9 mouse cellular contexts compared by ENCODE assay signal in the genomic region with DNA sequence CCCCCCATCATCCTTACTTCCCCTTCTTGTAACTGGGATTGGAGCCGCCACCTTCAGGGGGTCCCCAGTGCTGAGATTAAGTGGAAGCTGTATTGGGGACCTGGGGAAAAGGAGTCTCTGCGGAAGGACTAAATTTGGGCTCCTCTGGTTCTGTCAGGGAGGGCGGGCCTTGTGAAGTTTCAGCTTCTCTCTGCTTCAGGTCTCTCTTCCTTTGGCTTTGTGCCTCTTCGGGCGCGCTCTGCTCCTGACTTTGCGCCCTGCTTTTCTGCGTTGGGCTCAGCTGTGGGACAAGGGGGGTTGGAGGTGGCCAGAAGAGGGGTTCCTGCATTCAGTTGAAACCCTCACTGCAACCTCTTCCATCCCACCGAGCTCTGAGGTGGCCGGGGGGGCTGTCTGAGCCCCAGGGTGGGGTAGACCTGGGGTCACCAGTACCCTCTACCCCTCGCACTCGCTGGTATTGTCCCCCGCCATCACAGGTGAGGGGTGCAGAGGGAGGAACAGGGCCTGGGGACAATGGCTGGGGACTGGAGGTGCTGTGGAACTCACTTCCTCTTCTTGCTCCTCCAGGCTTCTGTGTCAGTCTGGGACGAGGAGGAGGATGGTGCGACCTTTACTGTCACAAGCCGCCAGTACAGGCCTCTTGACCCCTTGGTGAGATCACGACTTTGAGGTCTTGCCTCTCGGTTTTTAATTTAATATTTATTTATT. TPM values are rescaled to one million over a fixed set of nuclear protein-coding genes. Genes with fewer than 3 reads are reported as not detected.
DNase-seq lines count a peak whose midpoint lies in the region; ATAC-seq lines count a peak whose summit lies in the region.
"Had no signal": no experiment of that assay in that cellular context is flagged by ENCODE, and none has a peak within 500 bp of the region (broad histone marks: within the 10 kb centered on the region; RNA-seq: fewer than 3 reads in every experiment).

No protein-coding gene starts in this region.

- peaks cover 25% of the 10 kb centered on the region for H3K4me1 ChIP-seq in forebrain, embryonic 12.5 days
- H3K4me1 ChIP-seq in limb, embryonic 15.5 days: peaks cover 32% of the 10 kb centered on the region
- peaks cover 17% of the 10 kb centered on the region for H3K4me1 ChIP-seq in stomach, embryonic 15.5 days

- H3K4me3 ChIP-seq in forebrain, embryonic 12.5 days (replicated peaks): peak overlapping the region; percentile 84
- H3K4me3 ChIP-seq in limb, embryonic 15.5 days: peak overlapping the region; percentile 87
- peak overlapping the region; percentile 81 for H3K4me3 ChIP-seq in stomach, embryonic 15.5 days (replicated peaks)

- no peak overlapping the region for H3K27ac ChIP-seq in forebrain, embryonic 12.5 days
- peak overlapping the region; percentile 97 for H3K27ac ChIP-seq in limb, embryonic 15.5 days
- H3K27ac ChIP-seq in stomach, embryonic 15.5 days: peak overlapping the region; percentile 98

- no peak for ATAC-seq in forebrain, embryonic 12.5 days (ENCODE audit: low FRiP score)
- no peak for ATAC-seq in limb, embryonic 15.5 days (ENCODE audit: insufficient number of reproducible peaks, low FRiP score, low TSS enrichment, low read depth)
- no peak for ATAC-seq in stomach, embryonic 15.5 days (ENCODE audit: insufficient read depth, low FRiP score, low read depth)

- H3K9ac ChIP-seq in forebrain, embryonic 12.5 days: peak overlapping the region; percentile 94
- H3K9ac ChIP-seq in limb, embryonic 15.5 days: peak overlapping the region; percentile 76
- H3K9ac ChIP-seq in stomach, embryonic 15.5 days: 0 out of 2 replicates have a peak overlapping the region, but pooled peaks have one; percentile 10

- intact Hi-C loops in heart, postnatal 25 days (cut with DNase I): no loop called here

- 41% methylated on average over 18 of the region's 18 CpGs for WGBS in forebrain, embryonic 12.5 days
- WGBS in limb, embryonic 15.5 days: 32% methylated on average over 18 of the region's 18 CpGs
- WGBS in stomach, embryonic 15.5 days: 41% methylated on average over 18 of the region's 18 CpGs

- DNase-seq in heart, adult 11 months: peak; percentile 96
- no peak for DNase-seq in heart, postnatal 25 days (ENCODE audit: low spot score)
- DNase-seq in CD4-positive helper T cell, adult 2 months (ENCODE audit: low read depth, low spot score): peak; percentile 70
- DNase-seq in spleen, adult 12 weeks (ENCODE audit: low spot score): no peak
- no peak for DNase-seq in layer of hippocampus, adult 9-11 months

- H3K27me3 ChIP-seq in forebrain, embryonic 12.5 days: no peaks in the 10 kb centered on the region
- H3K27me3 ChIP-seq in limb, embryonic 15.5 days: no peaks in the 10 kb centered on the region
- no peaks in the 10 kb centered on the region for H3K27me3 ChIP-seq in stomach, embryonic 15.5 days (replicated peaks)
- H3K27me3 ChIP-seq: Patski had no signal

- H3K9me3 ChIP-seq in forebrain, embryonic 12.5 days: no peaks in the 10 kb centered on the region
- no peaks in the 10 kb centered on the region for H3K9me3 ChIP-seq in limb, embryonic 15.5 days
- H3K9me3 ChIP-seq in stomach, embryonic 15.5 days: no peaks in the 10 kb centered on the region

- peak overlapping the region; percentile 100 for H3K4me2 ChIP-seq in forebrain, embryonic 12.5 days
- peak overlapping the region; percentile 97 for H3K4me2 ChIP-seq in limb, embryonic 15.5 days
- H3K4me2 ChIP-seq in stomach, embryonic 15.5 days: peak overlapping the region; percentile 95

- H3K36me3 ChIP-seq in forebrain, embryonic 12.5 days (replicated peaks): peaks cover 52% of the 10 kb centered on the region
- peaks cover 48% of the 10 kb centered on the region for H3K36me3 ChIP-seq in limb, embryonic 15.5 days
- 0 out of 2 replicates have a peak, but pooled peaks cover 7% of the 10 kb centered on the region for H3K36me3 ChIP-seq in stomach, embryonic 15.5 days

RNA-seq across cellular contexts. Expression of a gene that starts 2.0 kb away (rescaled TPM):
- 10 to 100 TPM; 38.2 to 44.6 TPM for total RNA-seq in heart, postnatal 25 days (2021)
- 53.7 and 55.9 TPM in 2 replicates for polyA plus RNA-seq in forebrain, embryonic 12.5 days (2016; fragmentation: Nextera tagmentation; extraction: Ambion mirVana)
- 51.8 and 58.5 TPM in 2 replicates for polyA plus RNA-seq in limb, embryonic 15.5 days (2015; fragmentation: Nextera tagmentation; extraction: Ambion mirVana)
- polyA plus RNA-seq in stomach, embryonic 15.5 days (2015; fragmentation: Nextera tagmentation; extraction: Ambion mirVana): 38.5 and 43.6 TPM in 2 replicates

RNA-seq across cellular contexts. Expression of a gene that starts 8.8 kb away (rescaled TPM):
- total RNA-seq in heart, postnatal 25 days (2021): 10 to 100 TPM; 70.7 to 77.3 TPM
- 198 and 201 TPM in 2 replicates for polyA plus RNA-seq in forebrain, embryonic 12.5 days (2016; fragmentation: Nextera tagmentation; extraction: Ambion mirVana)
- polyA plus RNA-seq in limb, embryonic 15.5 days (2015; fragmentation: Nextera tagmentation; extraction: Ambion mirVana): 132 and 139 TPM in 2 replicates
- 155 and 159 TPM in 2 replicates for polyA plus RNA-seq in stomach, embryonic 15.5 days (2015; fragmentation: Nextera tagmentation; extraction: Ambion mirVana)

RNA-seq across cellular contexts. Expression of a gene that starts 9.1 kb away (rescaled TPM):
- total RNA-seq in heart, postnatal 25 days (2021): 10 to 100 TPM in 1 of 2 experiments, 1 to 10 TPM in 1; 9.3 to 10.2 TPM
- polyA plus RNA-seq in forebrain, embryonic 12.5 days (2016; fragmentation: Nextera tagmentation; extraction: Ambion mirVana): 40.1 and 41.9 TPM in 2 replicates
- 31.4 and 36.0 TPM in 2 replicates for polyA plus RNA-seq in limb, embryonic 15.5 days (2015; fragmentation: Nextera tagmentation; extraction: Ambion mirVana)
- polyA plus RNA-seq in stomach, embryonic 15.5 days (2015; fragmentation: Nextera tagmentation; extraction: Ambion mirVana): 36.1 and 40.6 TPM in 2 replicates

RNA-seq across cellular contexts. Expression of a gene that starts 15.6 kb away (rescaled TPM):
- total RNA-seq in heart, postnatal 25 days (2021): 10 to 100 TPM; 15.5 to 19.4 TPM
- 23.1 and 23.5 TPM in 2 replicates for polyA plus RNA-seq in forebrain, embryonic 12.5 days (2016; fragmentation: Nextera tagmentation; extraction: Ambion mirVana)
- 14.0 and 15.5 TPM in 2 replicates for polyA plus RNA-seq in limb, embryonic 15.5 days (2015; fragmentation: Nextera tagmentation; extraction: Ambion mirVana)
- polyA plus RNA-seq in stomach, embryonic 15.5 days (2015; fragmentation: Nextera tagmentation; extraction: Ambion mirVana): 15.4 and 16.6 TPM in 2 replicates

RNA-seq across cellular contexts. Expression of a gene that starts 15.6 kb away (rescaled TPM):
- total RNA-seq in heart, postnatal 25 days (2021): 100 to 1,000 TPM in 1 of 2 experiments, 10 to 100 TPM in 1; 93.5 to 104 TPM
- polyA plus RNA-seq in forebrain, embryonic 12.5 days (2016; fragmentation: Nextera tagmentation; extraction: Ambion mirVana): 16.1 and 19.5 TPM in 2 replicates
- polyA plus RNA-seq in limb, embryonic 15.5 days (2015; fragmentation: Nextera tagmentation; extraction: Ambion mirVana): 42.1 and 46.3 TPM in 2 replicates
- 47.3 and 50.1 TPM in 2 replicates for polyA plus RNA-seq in stomach, embryonic 15.5 days (2015; fragmentation: Nextera tagmentation; extraction: Ambion mirVana)

Comparison
In these comparisons a context has a peak if more than half of its experiments do, and no peak if none do; other contexts are left out.
1. DNase-seq: peak in heart, adult 11 months (single experiment) and CD4-positive helper T cell, adult 2 months (single experiment); none in heart, postnatal 25 days (single experiment), spleen, adult 12 weeks (single experiment) and layer of hippocampus, adult 9-11 months (single experiment).
2. H3K9ac ChIP-seq: peak in every context shown above with its lines; median percentile 94 in forebrain, embryonic 12.5 days; 76 in limb, embryonic 15.5 days; 10 in stomach, embryonic 15.5 days.
3. Peak in every context shown above with its lines, with median percentiles within 50 percentile points of each other: H3K4me2 ChIP-seq and H3K4me3 ChIP-seq.